Mouse (Mus musculus): ENCODE measurements around the gene Arid4a.

DNA sequence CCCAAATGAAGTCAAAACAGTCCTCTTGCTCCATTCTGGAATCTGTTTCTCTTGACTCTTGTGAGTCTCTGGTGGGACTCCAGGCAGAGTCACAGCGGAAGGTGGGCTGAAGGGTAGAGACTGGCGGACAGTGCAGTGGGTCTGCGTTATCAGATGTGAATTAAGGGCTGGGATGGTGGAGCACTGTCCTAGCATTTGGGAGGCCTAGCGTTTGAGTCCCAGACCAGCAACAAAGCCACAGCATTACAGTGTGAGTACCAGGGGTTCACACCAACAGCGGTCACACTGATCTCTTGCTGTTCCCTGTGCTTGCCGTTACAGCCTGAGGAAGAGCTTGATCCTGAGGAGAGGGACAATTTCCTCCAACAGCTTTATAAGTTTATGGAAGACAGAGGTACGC lies 44.0 kb downstream of the Arid4a start:
- TF ChIP-seq POLR2A (IDR thresholded peaks at IDR 0.05; ENCODE audit: low read depth, low read length) (no peak), CTCF (IDR thresholded peaks at IDR 0.05; ENCODE audit: borderline replicate concordance, insufficient read depth, low read length) (no peak)

All from embryonic fibroblast, embryonic 13.5 days (primary cell).